Comparison of ENCODE assay signal across 7 mouse cellular contexts in the genomic region with DNA sequence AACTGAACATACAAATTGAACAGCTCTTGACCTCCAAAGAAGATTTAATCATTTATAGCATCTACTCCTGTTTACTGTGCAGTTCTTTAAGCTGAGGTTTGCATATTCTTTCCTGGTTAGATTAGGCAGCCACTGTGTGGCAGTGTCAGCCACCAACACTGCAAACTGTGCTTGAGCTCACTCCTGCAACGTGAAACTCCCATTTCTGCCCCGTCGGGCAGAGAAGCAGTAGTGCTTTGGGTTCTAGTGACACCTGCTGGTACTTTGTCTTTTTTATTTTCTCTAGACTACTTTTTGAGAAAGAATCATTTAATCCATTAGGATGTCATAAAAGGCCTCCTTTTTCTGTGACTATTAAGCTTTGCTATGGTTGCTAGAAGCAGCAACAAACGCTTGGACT.
A peak's percentile ranks its signal among the peaks of the same experiment; 100 is the strongest.
DNase-seq lines count a peak whose midpoint lies in the region; ATAC-seq and TF ChIP-seq lines count a peak whose summit lies in the region.

No protein-coding gene starts in this region.

- H3K4me3 ChIP-seq in kidney, postnatal 0 days (replicated peaks; ENCODE audit: low read depth, low read length), result no peak overlapping the region
- no peak overlapping the region for H3K4me3 ChIP-seq in lung, adult 2 months (replicated peaks; ENCODE audit: extremely low read depth, low read depth, low read length)

- ATAC-seq in kidney, postnatal 0 days (replicated peaks; ENCODE audit: low FRiP score, low read depth), result peak; percentile 89

- H3K4me2 ChIP-seq in kidney, postnatal 0 days (ENCODE audit: low read length), result no peak overlapping the region

- 24% methylated on average over 4 of the region's 4 CpGs for WGBS in kidney, postnatal 0 days
- 14% methylated on average over 4 of the region's 4 CpGs for WGBS in lung, adult 2 months

- H3K9me3 ChIP-seq in kidney, postnatal 0 days (replicated peaks; ENCODE audit: low read length), result no peaks in the 10 kb centered on the region

- peak; percentile 58 for DNase-seq in urinary bladder, postnatal 14 days (ENCODE audit: low spot score)
- DNase-seq in urinary bladder, postnatal 25 days (ENCODE audit: low spot score), result no peak
- DNase-seq in cerebellum, adult 11-12 months, result peak; percentile 38
- DNase-seq in frontal cortex, postnatal 25 days (ENCODE audit: low spot score in 2 of 2), result peak; percentile 6 to 22
- DNase-seq in kidney, postnatal 0 days (ENCODE audit: low spot score), result peak; percentile 90
- DNase-seq in lung, adult 2 months, result no peak
- peak; percentile 75 to 76 for DNase-seq in right cerebral cortex, postnatal 10 days (ENCODE audit: low spot score in 2 of 2)

- no peak overlapping the region for H3K27ac ChIP-seq in kidney, postnatal 0 days

- TF ChIP-seq CTCF in kidney, postnatal 0 days (IDR thresholded peaks at IDR 0.05; ENCODE audit: low read depth), result peak; percentile 89
- TF ChIP-seq CTCF in lung, adult 2 months (IDR thresholded peaks at IDR 0.05; ENCODE audit: insufficient read depth, low read length), result peak; percentile 76

- TF ChIP-seq POLR2A in lung, adult 2 months (IDR thresholded peaks at IDR 0.05; ENCODE audit: borderline replicate concordance, extremely low read depth, low read depth, low read length), result peak; percentile 17; the same call in 1 of the 2 replicates

- no peaks in the 10 kb centered on the region for H3K27me3 ChIP-seq in kidney, postnatal 0 days (ENCODE audit: insufficient read depth, low read length)

- H3K36me3 ChIP-seq in kidney, postnatal 0 days (ENCODE audit: insufficient read depth, low read length), result no peaks in the 10 kb centered on the region

- H3K4me1 ChIP-seq in kidney, postnatal 0 days (replicated peaks; ENCODE audit: insufficient read depth, low read length), result no peaks in the 10 kb centered on the region
- peaks cover 24% of the 10 kb centered on the region for H3K4me1 ChIP-seq in lung, adult 2 months (ENCODE audit: control insufficient read depth, insufficient read depth, low read length)

- H3K9ac ChIP-seq in kidney, postnatal 0 days (ENCODE audit: low read depth, low read length), result no peak overlapping the region

Comparison
In these comparisons a context has a peak if more than half of its experiments do, and no peak if none do; other contexts are left out.
1. DNase-seq: peak in urinary bladder, postnatal 14 days (single experiment), cerebellum, adult 11-12 months (single experiment), frontal cortex, postnatal 25 days (2 of 2), kidney, postnatal 0 days (single experiment) and right cerebral cortex, postnatal 10 days (2 of 2); none in urinary bladder, postnatal 25 days (single experiment) and lung, adult 2 months (single experiment).